Mouse (Mus musculus) embryonic facial prominence, embryonic 10.5 days (tissue): ENCODE data around the gene Galt. TPM values are rescaled to one million over a fixed set of nuclear protein-coding genes. Genes with fewer than 3 reads are reported as not detected.

Experiments
- polyA plus RNA-seq: library from polyadenylated mRNA; unstranded; fragments of >200 nt; fragmentation: Nextera tagmentation; extraction: Ambion mirVana; gene quantifications from 2 replicates; pipeline ENCODE4 v1.2.1, GENCODE M21; 2016

Galt gene
- polyA plus RNA-seq, 1 experiment from 2014 or later: 34.3 TPM

Other genes starting within 250 kb of the Galt start
- 5.3 and 6.1 TPM in 2 replicates for gene 1110017D15Rik, start 237.9 kb upstream of the Galt start, polyA plus RNA-seq
- gene Fam219a, start 185.7 kb upstream of the Galt start, polyA plus RNA-seq: 2.0 and 2.6 TPM in 2 replicates
- 1.3 and 1.8 TPM in 2 replicates for gene Dnaic1, start 185.5 kb upstream of the Galt start, polyA plus RNA-seq
- gene Enho, start 114.9 kb upstream of the Galt start, polyA plus RNA-seq: 19.3 and 19.8 TPM in 2 replicates
- gene Cntfr, start 58.1 kb upstream of the Galt start, polyA plus RNA-seq: 8.6 and 11.1 TPM in 2 replicates
- gene Il11ra1, start 55.2 kb upstream of the Galt start, polyA plus RNA-seq: 146 and 188 TPM in 2 replicates
- 91.2 and 91.9 TPM in 2 replicates for gene Rpp25l, start 41.7 kb upstream of the Galt start, polyA plus RNA-seq
- gene Dctn3, start 32.1 kb upstream of the Galt start, polyA plus RNA-seq: 133 and 140 TPM in 2 replicates
- 0.50 and 0.86 TPM in 2 replicates for gene Arid3c, start 24.1 kb upstream of the Galt start, polyA plus RNA-seq
- 87.6 and 91.5 TPM in 2 replicates for gene Sigmar1, start 929 bp downstream of the Galt start, polyA plus RNA-seq
- gene Ccl27a, start 19.0 kb downstream of the Galt start, polyA plus RNA-seq: 41.4 and 43.2 TPM in 2 replicates
- not detected in 2 replicates for gene Gm21541, start 148.4 kb downstream of the Galt start, polyA plus RNA-seq
- gene Gm20878, start 186.3 kb downstream of the Galt start, polyA plus RNA-seq: 1.5 and 2.8 TPM in 2 replicates
- gene Fam205a4, start 210.8 kb downstream of the Galt start, polyA plus RNA-seq: 0.11 TPM in 1 of 2 replicates, not detected in the other